Mouse (Mus musculus) heart, embryonic 14.5 days (tissue): ENCODE measurements around the gene Klhl21. TPM values are rescaled to one million over a fixed set of nuclear protein-coding genes. Genes with fewer than 3 reads are reported as not detected.
A peak's percentile ranks its signal among the peaks of the same experiment; 100 is the strongest.

Experiments used
- ATAC-seq: fragments of 200-750 bp; cut with Nextera tagmentation; 2 replicates; pipeline ENCODE4 v1.8.0; 2017; ENCODE audit warnings: low read depth, moderate TSS enrichment; ENCODE audit not compliant: insufficient number of reproducible peaks, insufficient read depth, low FRiP score
- H3K27ac ChIP-seq, 2 experiments: fragments of 200-500 bp in 1 of 2; fragments of 300-500 bp in 1 of 2; sonication (generic) in 1 of 2; replicated peaks in 1 of 2; 2 replicates each; pipeline ENCODE4 v1.5.1; 2012 to 2014; ENCODE audit warnings: low read depth in 2 of 2, low read length in 2 of 2, control low read depth in 1 of 2, mild to moderate bottlenecking in 1 of 2, mixed read lengths in 1 of 2; ENCODE audit not compliant: control insufficient read depth in 1 of 2, insufficient read depth in 1 of 2
- H3K27me3 ChIP-seq: fragments of 300-500 bp; sonication (generic); 2 replicates; pipeline ENCODE4 v1.6.1; 2014; ENCODE audit warnings: mild to moderate bottlenecking, low read length, control low read depth; ENCODE audit not compliant: control insufficient read depth, insufficient read depth
- H3K36me3 ChIP-seq: fragments of 300-500 bp; sonication (generic); 2 replicates; pipeline ENCODE4 v1.6.1; 2014; ENCODE audit warnings: mild to moderate bottlenecking, control low read depth, low read length, mixed read lengths; ENCODE audit not compliant: control insufficient read depth, insufficient read depth
- H3K4me1 ChIP-seq, 2 experiments: fragments of 200-500 bp in 1 of 2; fragments of 300-500 bp in 1 of 2; sonication (generic) in 1 of 2; 2 replicates each; pipeline ENCODE4 v1.6.1; 2012 to 2014; ENCODE audit warnings: low read length in 2 of 2, control low read depth in 1 of 2, mixed read lengths in 1 of 2; ENCODE audit not compliant: control insufficient read depth in 2 of 2, insufficient read depth in 2 of 2
- H3K4me2 ChIP-seq: fragments of 300-500 bp; sonication (generic); 2 replicates; pipeline ENCODE4 v1.6.1; 2014; ENCODE audit warnings: mild to moderate bottlenecking, low read length
- H3K4me3 ChIP-seq, 2 experiments: fragments of 200-500 bp in 1 of 2; fragments of 300-500 bp in 1 of 2; sonication (generic) in 1 of 2; 2 replicates each; pipeline ENCODE4 v1.5.1; 2012 to 2014; ENCODE audit warnings: low read length in 2 of 2, mild to moderate bottlenecking in 2 of 2, control low read depth in 1 of 2, low read depth in 1 of 2, moderate library complexity in 1 of 2; ENCODE audit not compliant: control insufficient read depth in 1 of 2, insufficient read depth in 1 of 2
- H3K9ac ChIP-seq: fragments of 300-500 bp; sonication (generic); 2 replicates; pipeline ENCODE4 v1.6.1; 2014; ENCODE audit warnings: mild to moderate bottlenecking, low read length
- H3K9me3 ChIP-seq: fragments of 300-500 bp; sonication (generic); 2 replicates; pipeline ENCODE4 v1.6.1; 2016; ENCODE audit warnings: low read length, control low read depth; ENCODE audit not compliant: control insufficient read depth
- WGBS: fragments of 180-500 bp; shearing (Covaris S2); extraction: QIAGEN DNeasy Blood & Tissue Kit; methylation state at CpG from one replicate; pipeline ENCODE4 v1.1.7; 2014; 5-methylcytosine and 5-hydroxymethylcytosine counted together
- polyA plus RNA-seq: library from polyadenylated mRNA; unstranded; fragments of >200 nt; fragmentation: Nextera tagmentation; extraction: Ambion mirVana; gene quantifications from 2 replicates; pipeline ENCODE4 v1.2.1, GENCODE M21; 2014

Klhl21 gene
- polyA plus RNA-seq, 1 experiment from 2014 or later = 17.8 TPM

GRCm38 (mm10) chr4:151988342-151989109, 20.1 kb upstream of the Klhl21 start, which contains the start of gene Thap3:
Gene Thap3 (minus strand): TSS chr4:151988997.
- H3K9me3 ChIP-seq = no peaks in the 10 kb centered on the region
- 1% methylated on average over 53 of the region's 54 CpGs for WGBS
- no peaks in the 10 kb centered on the region for H3K27me3 ChIP-seq
- H3K4me2 ChIP-seq = peak within 1 kb of the TSS; percentile 91
- peak within 1 kb of the TSS; percentile 55 to 94 for H3K4me3 ChIP-seq
- peaks cover 46% of the 10 kb centered on the region for H3K36me3 ChIP-seq
- H3K27ac ChIP-seq = peak within 1 kb of the TSS; percentile 23 to 77; a peak in 3 of 4 replicates
- peak within 1 kb of the TSS; percentile 94 for H3K9ac ChIP-seq
- peak; percentile 60 for ATAC-seq
- peaks cover 7 to 29% of the 10 kb centered on the region in 2 experiments; a peak in 3 of 4 replicates for H3K4me1 ChIP-seq

- H3K4me2 ChIP-seq = peak overlapping the region; percentile 91
- H3K27ac ChIP-seq = peak overlapping the region in 1 of 2 experiments; percentile 11; a peak in 1 of 4 replicates
- 36% methylated on average over 6 of the region's 6 CpGs for WGBS
- H3K4me1 ChIP-seq = peaks cover 6 to 29% of the 10 kb centered on the region in 2 experiments; a peak in 3 of 4 replicates
- H3K9me3 ChIP-seq = no peaks in the 10 kb centered on the region
- H3K36me3 ChIP-seq = peaks cover 46% of the 10 kb centered on the region
- H3K27me3 ChIP-seq = no peaks in the 10 kb centered on the region
- peak overlapping the region; percentile 55 to 94; a peak in 3 of 4 replicates for H3K4me3 ChIP-seq
- ATAC-seq = no peak
- peak overlapping the region; percentile 94 for H3K9ac ChIP-seq
Observed at GRCm38 (mm10) chr4:151989110-151989488, 19.5 kb upstream of the Klhl21 start.

- no peak overlapping the region for H3K4me3 ChIP-seq
- WGBS = 86% methylated on average over 9 of the region's 9 CpGs
- peaks cover 37% of the 10 kb centered on the region for H3K36me3 ChIP-seq
- no peaks in the 10 kb centered on the region for H3K27me3 ChIP-seq
- no peaks in the 10 kb centered on the region for H3K9me3 ChIP-seq
- ATAC-seq = no peak
- H3K4me2 ChIP-seq = no peak overlapping the region
- no peak overlapping the region for H3K9ac ChIP-seq
- H3K27ac ChIP-seq = no peak overlapping the region
- peaks cover 7 to 27% of the 10 kb centered on the region in 2 experiments; a peak in 3 of 4 replicates for H3K4me1 ChIP-seq
Observed at GRCm38 (mm10) chr4:151992091-151992490, 16.5 kb upstream of the Klhl21 start.

- 56% methylated on average over 6 of the region's 6 CpGs for WGBS
- no peak overlapping the region for H3K27ac ChIP-seq
- no peak overlapping the region for H3K4me3 ChIP-seq
- peaks cover 37% of the 10 kb centered on the region for H3K36me3 ChIP-seq
- H3K9ac ChIP-seq = no peak overlapping the region
- H3K9me3 ChIP-seq = no peaks in the 10 kb centered on the region
- H3K4me2 ChIP-seq = no peak overlapping the region
- H3K27me3 ChIP-seq = no peaks in the 10 kb centered on the region
- no peak for ATAC-seq
- H3K4me1 ChIP-seq = peaks cover 5 to 25% of the 10 kb centered on the region in 2 experiments; a peak in 3 of 4 replicates
Observed at GRCm38 (mm10) chr4:151993035-151993434, 15.6 kb upstream of the Klhl21 start.

- H3K36me3 ChIP-seq = peaks cover 37% of the 10 kb centered on the region
- H3K4me2 ChIP-seq = peak overlapping the region; percentile 87
- H3K4me1 ChIP-seq = peaks cover 4 to 22% of the 10 kb centered on the region in 2 experiments; a peak in 2 of 4 replicates
- 2% methylated on average over 60 of the region's 61 CpGs for WGBS
- no peaks in the 10 kb centered on the region for H3K27me3 ChIP-seq
- no peaks in the 10 kb centered on the region for H3K9me3 ChIP-seq
- peak overlapping the region in 1 of 2 experiments; percentile 86; a peak in 2 of 4 replicates for H3K27ac ChIP-seq
- no peak for ATAC-seq
- H3K4me3 ChIP-seq = peak overlapping the region; percentile 81 to 100
- H3K9ac ChIP-seq = peak overlapping the region; percentile 97
Observed at GRCm38 (mm10) chr4:151994228-151995171, 14.1 kb upstream of the Klhl21 start.

- Histone ChIP-seq H3K4me1 (peaks cover 4 to 22% of the 10 kb centered on the region in 2 experiments; a peak in 2 of 4 replicates), H3K36me3 (peaks cover 27% of the 10 kb centered on the region), H3K27ac (peak overlapping the region; percentile 17 to 86), H3K4me3 (peak overlapping the region; percentile 81 to 100), H3K9ac (peak overlapping the region; percentile 97), H3K4me2 (peak overlapping the region; percentile 87), H3K9me3 (no peaks in the 10 kb centered on the region), H3K27me3 (no peaks in the 10 kb centered on the region)
- peak; percentile 1; the same call in 1 of the 2 replicates for ATAC-seq
- under 1% methylated on average over 80 of the region's 111 CpGs for WGBS
Observed at GRCm38 (mm10) chr4:151995371-151996172, 13.0 kb upstream of the Klhl21 start.
